Mouse (Mus musculus): ENCODE data around the gene B230104I21Rik. TPM values are rescaled to one million over a fixed set of nuclear protein-coding genes. Genes with fewer than 3 reads are reported as not detected.

Gene B230104I21Rik
- polyA plus RNA-seq, 1 experiment from 2014 or later, result 0.33 TPM

GRCm38 (mm10) chr4:154352246-154352645 is 16.3 kb downstream of the B230104I21Rik start:
- H3K36me3 ChIP-seq, result peaks cover 59% of the 10 kb centered on the region
- H3K4me3 ChIP-seq (replicated peaks), result no peak overlapping the region
- H3K27ac ChIP-seq, result no peak overlapping the region
- no peak overlapping the region for H3K4me2 ChIP-seq
- 82% methylated on average over 13 of the region's 13 CpGs for WGBS
- no peak overlapping the region for H3K9ac ChIP-seq (replicated peaks)
- H3K4me1 ChIP-seq (replicated peaks), result peaks cover 23% of the 10 kb centered on the region
- no peak for ATAC-seq (ENCODE audit: insufficient number of reproducible peaks, insufficient read depth, low FRiP score, low TSS enrichment, low read depth)
- peaks cover under 1% of the 10 kb centered on the region; the same call in 1 of the 2 replicates for H3K27me3 ChIP-seq
- H3K9me3 ChIP-seq, result no peaks in the 10 kb centered on the region

- Histone ChIP-seq H3K27ac (no peak overlapping the region), H3K4me3 (replicated peaks) (no peak overlapping the region), H3K9me3 (no peaks in the 10 kb centered on the region), H3K36me3 (peaks cover 43% of the 10 kb centered on the region), H3K4me2 (no peak overlapping the region), H3K4me1 (replicated peaks) (peaks cover 22% of the 10 kb centered on the region), H3K9ac (replicated peaks) (no peak overlapping the region), H3K27me3 (no peaks in the 10 kb centered on the region)
- no peak for ATAC-seq (ENCODE audit: insufficient number of reproducible peaks, insufficient read depth, low FRiP score, low TSS enrichment, low read depth)
- 91% methylated on average over 5 of the region's 5 CpGs for WGBS
These were observed 19.5 kb downstream of the B230104I21Rik start for GRCm38 (mm10) chr4:154355408-154355807.

- H3K9ac ChIP-seq (replicated peaks), result no peak overlapping the region
- H3K36me3 ChIP-seq, result peaks cover 44% of the 10 kb centered on the region
- peaks cover 41% of the 10 kb centered on the region for H3K4me1 ChIP-seq (replicated peaks)
- no peak overlapping the region for H3K4me2 ChIP-seq
- no peaks in the 10 kb centered on the region for H3K9me3 ChIP-seq
- no peaks in the 10 kb centered on the region for H3K27me3 ChIP-seq
- 66% methylated on average over 5 of the region's 5 CpGs for WGBS
- no peak overlapping the region for H3K27ac ChIP-seq
- no peak for ATAC-seq (ENCODE audit: insufficient number of reproducible peaks, insufficient read depth, low FRiP score, low TSS enrichment, low read depth)
- H3K4me3 ChIP-seq (replicated peaks), result no peak overlapping the region
These were observed 22.4 kb downstream of the B230104I21Rik start for GRCm38 (mm10) chr4:154358370-154358769.

- 49% methylated on average over 11 of the region's 11 CpGs for WGBS
- no peak for ATAC-seq (ENCODE audit: insufficient number of reproducible peaks, insufficient read depth, low FRiP score, low TSS enrichment, low read depth)
- Histone ChIP-seq H3K27me3 (no peaks in the 10 kb centered on the region), H3K36me3 (peaks cover 44% of the 10 kb centered on the region), H3K4me3 (replicated peaks) (no peak overlapping the region), H3K9ac (replicated peaks) (no peak overlapping the region), H3K4me2 (no peak overlapping the region), H3K27ac (no peak overlapping the region), H3K4me1 (replicated peaks) (peaks cover 45% of the 10 kb centered on the region), H3K9me3 (no peaks in the 10 kb centered on the region)
These were observed 22.9 kb downstream of the B230104I21Rik start for GRCm38 (mm10) chr4:154358816-154359215.

- no peak overlapping the region for H3K9ac ChIP-seq (replicated peaks)
- no peak overlapping the region for H3K27ac ChIP-seq
- no peak for ATAC-seq (ENCODE audit: insufficient number of reproducible peaks, insufficient read depth, low FRiP score, low TSS enrichment, low read depth)
These were observed 23.9 kb downstream of the B230104I21Rik start for GRCm38 (mm10) chr4:154359762-154360300.

GRCm38 (mm10) chr4:154360441-154360840 is 24.5 kb downstream of the B230104I21Rik start:
- Histone ChIP-seq H3K4me2 (no peak overlapping the region), H3K4me3 (replicated peaks) (no peak overlapping the region), H3K36me3 (peaks cover 42% of the 10 kb centered on the region), H3K9me3 (no peaks in the 10 kb centered on the region), H3K9ac (replicated peaks) (no peak overlapping the region), H3K4me1 (replicated peaks) (peaks cover 46% of the 10 kb centered on the region), H3K27me3 (no peaks in the 10 kb centered on the region), H3K27ac (no peak overlapping the region)
- WGBS, result 89% methylated on average over 6 of the region's 7 CpGs
- no peak for ATAC-seq (ENCODE audit: insufficient number of reproducible peaks, insufficient read depth, low FRiP score, low TSS enrichment, low read depth)

More at GRCm38 (mm10) chr4:154359762-154360300, 23.9 kb downstream of the B230104I21Rik start:
- Histone ChIP-seq H3K4me3 (replicated peaks) (no peak overlapping the region), H3K27me3 (no peaks in the 10 kb centered on the region), H3K4me1 (replicated peaks) (peaks cover 46% of the 10 kb centered on the region), H3K9me3 (no peaks in the 10 kb centered on the region), H3K4me2 (no peak overlapping the region), H3K36me3 (peaks cover 43% of the 10 kb centered on the region)
- WGBS, result 57% methylated on average over 9 of the region's 9 CpGs

- Histone ChIP-seq H3K4me3 (replicated peaks) (no peak overlapping the region), H3K4me2 (no peak overlapping the region), H3K4me1 (replicated peaks) (peaks cover 46% of the 10 kb centered on the region), H3K36me3 (peaks cover 44% of the 10 kb centered on the region), H3K9me3 (no peaks in the 10 kb centered on the region), H3K27me3 (no peaks in the 10 kb centered on the region), H3K27ac (no peak overlapping the region), H3K9ac (replicated peaks) (no peak overlapping the region)
- WGBS, result 79% methylated on average over 3 of the region's 3 CpGs
- ATAC-seq (ENCODE audit: insufficient number of reproducible peaks, insufficient read depth, low FRiP score, low TSS enrichment, low read depth), result no peak
These were observed 24.9 kb downstream of the B230104I21Rik start for GRCm38 (mm10) chr4:154360850-154361249.

- H3K27ac ChIP-seq, result no peak overlapping the region
- H3K9me3 ChIP-seq, result no peaks in the 10 kb centered on the region
These were observed 28.8 kb downstream of the B230104I21Rik start for GRCm38 (mm10) chr4:154364752-154365151.

GRCm38 (mm10) chr4:154366836-154367235 is 30.9 kb downstream of the B230104I21Rik start:
- peaks cover 42% of the 10 kb centered on the region for H3K36me3 ChIP-seq
- no peaks in the 10 kb centered on the region for H3K27me3 ChIP-seq
- H3K4me3 ChIP-seq (replicated peaks), result no peak overlapping the region
- H3K9me3 ChIP-seq, result no peaks in the 10 kb centered on the region
- peaks cover 40% of the 10 kb centered on the region for H3K4me1 ChIP-seq (replicated peaks)
- no peak for ATAC-seq (ENCODE audit: insufficient number of reproducible peaks, insufficient read depth, low FRiP score, low TSS enrichment, low read depth)
- no peak overlapping the region for H3K9ac ChIP-seq (replicated peaks)
- no peak overlapping the region; the same call in 1 of the 2 replicates for H3K27ac ChIP-seq
- WGBS, result 84% methylated on average over 6 of the region's 6 CpGs
- H3K4me2 ChIP-seq, result no peak overlapping the region

More at GRCm38 (mm10) chr4:154364752-154365151, 28.8 kb downstream of the B230104I21Rik start:
- Histone ChIP-seq H3K4me2 (no peak overlapping the region), H3K27me3 (no peaks in the 10 kb centered on the region), H3K9ac (replicated peaks) (no peak overlapping the region), H3K36me3 (peaks cover 42% of the 10 kb centered on the region), H3K4me3 (replicated peaks) (no peak overlapping the region), H3K4me1 (replicated peaks) (peaks cover 38% of the 10 kb centered on the region)
- ATAC-seq (ENCODE audit: insufficient number of reproducible peaks, insufficient read depth, low FRiP score, low TSS enrichment, low read depth), result no peak
- 91% methylated on average over 2 of the region's 2 CpGs for WGBS

- H3K4me1 ChIP-seq (replicated peaks), result peaks cover 45% of the 10 kb centered on the region
- H3K9me3 ChIP-seq, result no peaks in the 10 kb centered on the region
- ATAC-seq (ENCODE audit: insufficient number of reproducible peaks, insufficient read depth, low FRiP score, low TSS enrichment, low read depth), result no peak
- H3K27me3 ChIP-seq, result no peaks in the 10 kb centered on the region
- H3K4me2 ChIP-seq, result no peak overlapping the region
- 67% methylated on average over 5 of the region's 5 CpGs for WGBS
- no peak overlapping the region for H3K4me3 ChIP-seq (replicated peaks)
- no peak overlapping the region for H3K27ac ChIP-seq
- H3K36me3 ChIP-seq, result peaks cover 32% of the 10 kb centered on the region
- no peak overlapping the region for H3K9ac ChIP-seq (replicated peaks)
These were observed 33.2 kb downstream of the B230104I21Rik start for GRCm38 (mm10) chr4:154369089-154369488.

- no peak overlapping the region for H3K9ac ChIP-seq (replicated peaks)
- 42% methylated on average over 8 of the region's 8 CpGs for WGBS
- no peak overlapping the region for H3K4me2 ChIP-seq
These were observed 34.9 kb downstream of the B230104I21Rik start for GRCm38 (mm10) chr4:154370841-154371240.

More at GRCm38 (mm10) chr4:154370841-154371240, 34.9 kb downstream of the B230104I21Rik start:
- no peak overlapping the region for H3K4me3 ChIP-seq (replicated peaks)
- peaks cover 17% of the 10 kb centered on the region for H3K36me3 ChIP-seq
- H3K4me1 ChIP-seq (replicated peaks), result peaks cover 53% of the 10 kb centered on the region
- peak overlapping the region; percentile 66; the same call in 1 of the 2 replicates for H3K27ac ChIP-seq
- no peaks in the 10 kb centered on the region for H3K9me3 ChIP-seq
- no peak for ATAC-seq (ENCODE audit: insufficient number of reproducible peaks, insufficient read depth, low FRiP score, low TSS enrichment, low read depth)
- no peaks in the 10 kb centered on the region for H3K27me3 ChIP-seq
